Mouse (Mus musculus) heart, embryonic 16.5 days (tissue): ENCODE measurements at regions not wholly inside any gene's neighbourhood (a gene's known extent, or its start where the extent isn't known, plus 50 kb on each side); places are given as distances from the start of the nearest gene placed in this dataset.
A peak's percentile ranks its signal among the peaks of the same experiment; 100 is the strongest.

Experiments used
- ATAC-seq: fragments of 200-750 bp; cut with Nextera tagmentation; replicated peaks from 2 replicates; pipeline ENCODE4 v1.8.0; 2017; ENCODE audit warnings: moderate number of reproducible peaks; ENCODE audit not compliant: insufficient read depth, low FRiP score; ENCODE audit errors: extremely low read depth
- H3K27ac ChIP-seq: fragments of 300-500 bp; sonication (generic); 2 replicates; pipeline ENCODE4 v1.5.1; 2014; ENCODE audit warnings: mild to moderate bottlenecking, low read length, control low read depth, moderate library complexity
- H3K27me3 ChIP-seq: fragments of 300-500 bp; sonication (generic); 2 replicates; pipeline ENCODE4 v1.6.1; 2014; ENCODE audit warnings: low read length, mixed read lengths; ENCODE audit not compliant: control insufficient read depth, insufficient read depth
- H3K36me3 ChIP-seq: fragments of 300-500 bp; sonication (generic); 2 replicates; pipeline ENCODE4 v1.6.1; 2014; ENCODE audit not compliant: control insufficient read depth, insufficient read depth
- H3K4me1 ChIP-seq: fragments of 300-500 bp; sonication (generic); 2 replicates; pipeline ENCODE4 v1.6.1; 2014; ENCODE audit warnings: low read length, mixed read lengths; ENCODE audit not compliant: control insufficient read depth, insufficient read depth
- H3K4me2 ChIP-seq: fragments of 300-500 bp; sonication (generic); 2 replicates; pipeline ENCODE4 v1.6.1; 2014; ENCODE audit warnings: low read depth, mild to moderate bottlenecking, control low read depth, low read length
- H3K4me3 ChIP-seq: fragments of 300-500 bp; sonication (generic); 2 replicates; pipeline ENCODE4 v1.5.1; 2014; ENCODE audit warnings: mild to moderate bottlenecking, control low read depth, low read length
- H3K9ac ChIP-seq: fragments of 300-500 bp; sonication (generic); 2 replicates; pipeline ENCODE4 v1.6.1; 2014; ENCODE audit warnings: low read length, control low read depth
- H3K9me3 ChIP-seq: fragments of 300-500 bp; sonication (generic); replicated peaks from 2 replicates; pipeline ENCODE4 v1.6.1; 2016; ENCODE audit warnings: low read length; ENCODE audit not compliant: control insufficient read depth
- WGBS: fragments of 180-500 bp; shearing (Covaris S2); extraction: QIAGEN DNeasy Blood & Tissue Kit; methylation state at CpG from one replicate; pipeline ENCODE4 v1.1.7; 2014; 5-methylcytosine and 5-hydroxymethylcytosine counted together

DNA sequence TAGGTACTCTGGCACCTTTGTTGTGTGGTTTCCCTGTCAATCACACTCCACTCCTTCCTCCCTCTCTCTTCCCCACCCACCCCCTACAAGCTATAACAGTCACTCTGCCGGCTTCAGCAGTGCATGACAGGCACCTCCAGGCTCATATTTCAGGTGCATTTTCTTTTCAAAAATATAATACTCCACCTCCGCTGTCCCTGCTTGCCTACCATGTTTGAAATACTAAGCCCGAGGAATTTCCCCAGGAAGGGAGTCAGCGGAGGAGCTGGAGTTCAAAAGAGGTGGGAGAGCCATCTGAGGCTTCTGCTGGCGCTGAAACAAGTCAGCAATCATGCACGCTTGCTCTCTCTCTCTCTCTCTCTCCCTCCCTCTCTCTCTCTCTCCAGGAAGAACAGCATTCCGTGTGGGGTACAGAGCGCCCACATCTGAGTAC, 96.5 kb upstream of the Basp1 start:
- Histone ChIP-seq H3K4me3 (no peak overlapping the region), H3K9me3 (no peaks in the 10 kb centered on the region), H3K4me2 (peak overlapping the region; percentile 13), H3K4me1 (no peaks in the 10 kb centered on the region; the same call in 1 of the 2 replicates), H3K36me3 (no peaks in the 10 kb centered on the region), H3K27me3 (no peaks in the 10 kb centered on the region), H3K27ac (no peak overlapping the region), H3K9ac (no peak overlapping the region)
- ATAC-seq, result 0 out of 2 replicates have a peak, but pooled peaks have one; percentile 49
- 23% methylated on average over 8 of the region's 8 CpGs for WGBS

DNA sequence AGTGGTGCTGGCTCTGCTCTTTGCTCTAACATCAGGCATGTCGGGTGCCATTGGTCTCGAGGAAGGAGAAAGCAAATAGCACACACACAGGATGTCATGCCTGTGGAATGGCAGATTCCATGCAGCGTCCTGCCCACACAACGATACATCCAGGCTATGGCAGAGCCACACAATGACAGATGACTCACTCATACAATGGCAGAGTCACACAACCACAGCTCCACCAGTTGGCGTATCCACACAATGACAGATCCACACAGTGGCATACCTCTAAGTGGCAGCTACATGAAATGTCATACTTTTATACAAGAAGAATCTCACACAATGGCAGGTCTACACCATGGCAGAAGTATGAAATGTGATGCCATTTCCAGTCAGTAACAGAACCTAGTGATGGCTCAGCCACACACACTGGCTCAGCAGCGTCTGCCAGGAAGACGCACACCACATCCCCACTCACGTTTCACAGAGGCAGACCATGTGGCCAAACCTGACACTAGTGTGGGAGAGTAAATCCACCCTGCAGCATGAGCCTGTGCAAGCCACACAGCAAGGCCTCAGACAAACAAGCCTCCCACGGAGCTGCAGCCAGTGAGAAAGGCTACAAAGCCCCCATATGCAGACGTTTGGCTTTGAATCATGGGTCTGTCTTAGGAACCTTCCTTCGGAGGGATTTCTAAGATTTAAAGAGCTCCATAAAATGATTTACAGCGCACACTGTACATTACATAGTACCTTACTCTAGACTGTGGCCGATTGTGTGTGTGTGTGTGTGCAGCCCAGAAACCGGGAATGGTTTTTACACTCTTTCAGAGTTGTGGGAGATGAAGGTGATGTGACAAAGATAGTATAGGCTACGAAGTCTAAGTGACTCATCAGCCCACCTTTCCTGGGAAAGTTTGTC, 104.0 kb upstream of the Myo10 start:
- Histone ChIP-seq H3K4me2 (no peak overlapping the region), H3K36me3 (no peaks in the 10 kb centered on the region), H3K4me3 (no peak overlapping the region), H3K27ac (no peak overlapping the region), H3K9ac (no peak overlapping the region), H3K9me3 (peaks cover 2% of the 10 kb centered on the region; the same call in 1 of the 2 replicates), H3K4me1 (no peaks in the 10 kb centered on the region), H3K27me3 (no peaks in the 10 kb centered on the region)
- ATAC-seq, result no peak
- 78% methylated on average over 15 of the region's 15 CpGs for WGBS

- H3K4me2 ChIP-seq, result no peak overlapping the region
- H3K4me3 ChIP-seq, result no peak overlapping the region
- no peak for ATAC-seq
- H3K27ac ChIP-seq, result no peak overlapping the region
- H3K36me3 ChIP-seq, result no peaks in the 10 kb centered on the region
- 68% methylated on average over 4 of the region's 4 CpGs for WGBS
- no peaks in the 10 kb centered on the region for H3K27me3 ChIP-seq
- peaks cover 2% of the 10 kb centered on the region; the same call in 1 of the 2 replicates for H3K9me3 ChIP-seq
- H3K9ac ChIP-seq, result no peak overlapping the region
- no peaks in the 10 kb centered on the region for H3K4me1 ChIP-seq
Observed at GRCm38 (mm10) chr15:25524189-25524588, 98.1 kb upstream of the Myo10 start.

GRCm38 (mm10) chr15:25525337-25525736, 97.0 kb upstream of the Myo10 start:
- Histone ChIP-seq H3K4me3 (no peak overlapping the region), H3K27me3 (no peaks in the 10 kb centered on the region), H3K9ac (no peak overlapping the region), H3K4me1 (no peaks in the 10 kb centered on the region), H3K4me2 (no peak overlapping the region), H3K27ac (no peak overlapping the region), H3K9me3 (no peaks in the 10 kb centered on the region), H3K36me3 (no peaks in the 10 kb centered on the region)
- no peak for ATAC-seq
- WGBS, result 53% methylated on average over 7 of the region's 7 CpGs

DNA sequence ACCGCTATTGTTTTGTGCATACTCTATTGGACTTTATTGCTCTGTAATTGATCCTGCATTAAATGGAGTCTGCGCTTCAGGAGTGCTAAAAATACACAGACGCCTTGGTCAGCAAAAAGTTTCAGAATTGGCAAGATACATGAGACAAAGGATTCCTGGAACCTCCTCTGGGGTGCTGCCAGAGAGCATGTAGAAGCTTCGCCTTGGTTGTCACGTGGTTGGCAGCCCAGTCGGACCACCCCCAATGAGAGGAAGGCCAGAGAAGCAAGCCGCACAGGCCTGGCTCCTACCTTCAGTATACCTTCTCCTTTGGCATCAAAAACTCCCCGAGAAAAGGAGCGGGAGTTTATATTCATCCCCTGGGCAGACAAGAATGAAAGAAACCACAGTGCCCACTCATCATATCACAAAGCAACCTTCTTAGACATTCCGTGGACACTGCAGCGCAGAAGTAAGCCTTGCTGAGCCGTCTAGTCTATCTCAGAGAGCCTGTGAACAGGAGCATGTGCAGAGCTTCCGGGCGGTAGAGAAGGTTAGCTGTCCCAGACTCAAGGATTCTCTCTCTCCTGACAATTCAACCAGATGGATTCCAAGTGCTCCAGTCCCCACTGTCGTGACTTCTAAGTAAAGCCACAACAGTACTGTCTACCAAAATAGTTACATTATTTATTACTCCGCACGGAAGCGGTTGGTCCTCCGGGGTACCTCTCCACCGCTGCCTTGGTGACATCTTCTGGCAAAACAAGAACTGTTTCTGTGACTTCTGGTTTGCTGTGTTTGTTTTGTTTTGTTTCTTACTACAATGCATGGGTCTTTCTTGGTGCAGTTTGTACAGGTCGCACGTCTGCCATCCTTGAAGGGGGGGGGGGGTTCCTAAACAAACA, 85.6 kb upstream of the Myo10 start:
- 67% methylated on average over 22 of the region's 22 CpGs for WGBS
- H3K9me3 ChIP-seq, result no peaks in the 10 kb centered on the region

DNA sequence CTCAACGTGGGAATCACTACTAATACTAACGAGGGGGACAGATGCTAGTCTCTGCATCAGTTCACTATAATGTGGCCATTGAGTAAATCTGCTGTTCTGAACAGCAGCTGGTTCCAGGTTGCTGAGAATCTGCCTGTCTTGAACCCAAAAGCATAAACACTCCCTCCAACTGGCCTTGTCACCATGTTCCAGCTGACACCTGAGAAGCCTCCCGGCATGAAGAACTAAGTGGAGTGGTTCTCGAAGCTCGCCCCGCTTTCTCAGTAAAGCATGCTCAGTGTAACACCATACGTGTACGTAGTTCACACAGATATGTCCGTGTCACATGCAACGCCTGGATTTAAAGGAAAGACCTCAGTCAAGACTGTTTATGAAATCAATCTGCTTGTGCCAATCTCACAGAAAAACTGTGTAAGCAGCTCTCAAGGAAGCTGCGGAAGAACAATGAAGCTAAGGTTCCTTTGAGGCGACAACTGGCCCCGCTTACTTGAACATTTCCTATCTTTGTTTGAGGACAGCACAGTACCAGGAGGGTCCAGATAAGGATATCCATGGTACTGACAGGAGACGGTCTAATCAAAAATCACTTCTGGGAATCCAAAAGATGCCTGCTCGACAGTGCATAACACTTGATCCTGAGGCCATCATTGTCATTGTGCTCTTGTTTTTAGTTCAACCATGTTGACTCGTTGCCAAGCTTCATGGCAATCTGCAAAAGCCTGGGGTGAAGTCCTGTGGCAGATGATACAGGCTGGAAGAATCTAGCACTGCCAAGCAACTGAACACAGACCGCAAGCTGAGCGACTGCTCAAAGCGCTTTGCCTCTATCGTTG, 82.8 kb upstream of the Myo10 start:
- ATAC-seq, result no peak
- Histone ChIP-seq H3K4me3 (no peak overlapping the region), H3K27me3 (no peaks in the 10 kb centered on the region), H3K9me3 (no peaks in the 10 kb centered on the region), H3K36me3 (no peaks in the 10 kb centered on the region), H3K4me1 (peaks cover 6% of the 10 kb centered on the region; the same call in 1 of the 2 replicates), H3K4me2 (no peak overlapping the region), H3K9ac (no peak overlapping the region), H3K27ac (no peak overlapping the region)
- WGBS, result 51% methylated on average over 20 of the region's 20 CpGs

More for the DNA sequence above, 85.6 kb upstream of the Myo10 start:
- H3K4me2 ChIP-seq, result no peak overlapping the region
- no peaks in the 10 kb centered on the region for H3K27me3 ChIP-seq
- ATAC-seq, result no peak
- no peaks in the 10 kb centered on the region for H3K36me3 ChIP-seq
- H3K4me1 ChIP-seq, result peaks cover 6% of the 10 kb centered on the region; the same call in 1 of the 2 replicates
- no peak overlapping the region for H3K9ac ChIP-seq
- no peak overlapping the region for H3K4me3 ChIP-seq
- H3K27ac ChIP-seq, result no peak overlapping the region

DNA sequence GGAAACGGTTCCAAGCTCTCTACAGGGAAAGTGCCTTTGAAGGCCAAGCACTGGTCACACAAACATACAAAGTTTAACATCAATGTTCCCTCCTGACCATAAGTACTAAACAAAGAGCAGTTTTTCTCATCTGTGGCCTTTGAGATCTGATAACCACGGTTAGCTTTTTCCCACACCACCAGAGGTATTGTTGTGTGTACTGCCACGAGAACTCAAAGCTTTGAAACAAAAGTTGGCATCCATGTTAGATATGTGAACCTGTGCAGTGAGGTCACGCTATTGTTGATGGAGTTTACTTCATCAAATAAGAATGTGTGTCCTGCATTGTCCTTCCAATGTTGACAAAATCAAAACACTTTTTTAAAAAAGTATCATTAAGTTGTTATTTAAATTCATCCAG, 79.9 kb upstream of the Myo10 start:
- 72% methylated on average over 4 of the region's 4 CpGs for WGBS
- peaks cover 6% of the 10 kb centered on the region; the same call in 1 of the 2 replicates for H3K4me1 ChIP-seq
- H3K36me3 ChIP-seq, result no peaks in the 10 kb centered on the region
- ATAC-seq, result no peak
- no peaks in the 10 kb centered on the region for H3K9me3 ChIP-seq
- no peak overlapping the region for H3K27ac ChIP-seq
- no peak overlapping the region for H3K4me2 ChIP-seq
- no peaks in the 10 kb centered on the region for H3K27me3 ChIP-seq
- H3K4me3 ChIP-seq, result no peak overlapping the region
- H3K9ac ChIP-seq, result no peak overlapping the region

DNA sequence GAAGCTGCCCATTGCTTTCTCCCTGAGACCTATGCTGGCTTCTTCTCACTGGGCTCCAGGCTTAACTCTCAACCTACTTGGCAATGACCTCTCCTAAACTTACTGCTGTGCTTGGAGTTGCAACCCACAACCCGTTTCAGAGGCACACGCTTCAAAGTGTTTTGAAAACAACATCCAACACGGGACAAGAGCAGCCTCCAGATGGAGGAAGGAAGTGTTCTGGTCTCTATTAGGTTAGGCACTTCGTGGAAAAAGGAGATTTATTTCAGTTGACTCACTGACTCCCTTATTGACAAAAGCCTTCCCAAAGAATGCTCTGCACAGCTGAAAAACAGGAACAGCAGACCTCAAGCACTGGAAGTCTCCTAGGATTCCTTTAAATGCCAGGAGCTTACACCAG, 76.1 kb upstream of the Myo10 start:
- Histone ChIP-seq H3K4me2 (no peak overlapping the region), H3K9ac (no peak overlapping the region), H3K27ac (no peak overlapping the region), H3K9me3 (no peaks in the 10 kb centered on the region), H3K4me1 (no peaks in the 10 kb centered on the region), H3K27me3 (no peaks in the 10 kb centered on the region), H3K36me3 (no peaks in the 10 kb centered on the region), H3K4me3 (no peak overlapping the region)
- ATAC-seq, result 0 out of 2 replicates have a peak, but pooled peaks have one; percentile 10
- WGBS, result 48% methylated on average over 4 of the region's 4 CpGs
